In the genomic region with DNA sequence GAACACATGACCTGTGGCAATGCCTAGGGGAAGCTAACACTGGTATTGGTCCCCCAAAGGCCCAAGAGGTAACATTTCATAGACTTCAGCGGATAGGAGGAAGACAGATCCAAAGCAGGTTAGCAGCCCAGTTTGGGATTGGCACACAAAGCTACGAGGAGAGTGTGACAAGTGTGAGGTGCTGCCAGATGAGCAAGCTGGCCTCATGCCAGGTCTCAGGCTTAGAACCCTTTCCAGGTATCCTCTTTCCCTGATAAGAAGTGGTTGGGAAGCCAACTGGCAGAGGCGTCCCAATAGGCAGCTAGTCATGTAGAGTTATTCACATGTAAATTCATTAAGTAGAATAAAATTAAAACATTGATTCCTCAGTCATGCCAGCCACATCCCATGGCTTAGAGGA, we compare ENCODE assay signal across 14 mouse cellular contexts.
DNase-seq lines count a peak whose midpoint lies in the region.
"Had no signal": no experiment of that assay in that cellular context is flagged by ENCODE, and none has a peak within 500 bp of the region (broad histone marks: within the 10 kb centered on the region; RNA-seq: fewer than 3 reads in every experiment).

No protein-coding gene starts in this region.

- WGBS in heart, embryonic 10.5 days, result 75% methylated on average over 3 of the region's 3 CpGs

- no peak overlapping the region for H3K27ac ChIP-seq in heart, embryonic 10.5 days
- H3K27ac ChIP-seq: embryonic facial prominence, embryonic 10.5 days; gastrocnemius, adult 2 months; hindbrain, embryonic 12.5 days had no signal

- H3K27me3 ChIP-seq in heart, embryonic 10.5 days (ENCODE audit: insufficient read depth, poor library complexity, severe bottlenecking), result no peaks in the 10 kb centered on the region
- H3K27me3 ChIP-seq: hindbrain, embryonic 12.5 days had no signal

- DNase-seq in heart, adult 18-20 months, result peak; percentile 47 to 51
- DNase-seq in heart, embryonic 10.5 days (ENCODE audit: low spot score), result no peak
- DNase-seq in lung, postnatal 10 days, result peak; percentile 6
- no peak for DNase-seq in lung, postnatal 25 days (ENCODE audit: low spot score)
- peak; percentile 53 to 61 for DNase-seq in heart, postnatal 10 days
- DNase-seq in heart, postnatal 4 days, result peak; percentile 65
- DNase-seq in right cerebral cortex, postnatal 4 days, result no peak
- DNase-seq in thymus, postnatal 10 days (ENCODE audit: low spot score in 2 of 2), result no peak
- DNase-seq: adrenal gland, adult 8-10 months; cerebellum, adult 8-10 months; gastrocnemius, adult 2 months; gastrocnemius, postnatal 25 days had no signal

- no peaks in the 10 kb centered on the region for H3K9me3 ChIP-seq in heart, embryonic 10.5 days
- H3K9me3 ChIP-seq: embryonic facial prominence, embryonic 10.5 days; hindbrain, embryonic 12.5 days had no signal

- intact Hi-C loops in heart, postnatal 10 days (cut with DNase I), result no loop called here

- no peaks in the 10 kb centered on the region for H3K4me1 ChIP-seq in heart, embryonic 10.5 days
- H3K4me1 ChIP-seq: embryonic facial prominence, embryonic 10.5 days; hindbrain, embryonic 12.5 days had no signal

- no peak overlapping the region for H3K4me3 ChIP-seq in heart, embryonic 10.5 days
- H3K4me3 ChIP-seq: embryonic facial prominence, embryonic 10.5 days; gastrocnemius, adult 2 months; hindbrain, embryonic 12.5 days had no signal

- H3K36me3 ChIP-seq in heart, embryonic 10.5 days, result no peaks in the 10 kb centered on the region
- H3K36me3 ChIP-seq: embryonic facial prominence, embryonic 10.5 days; hindbrain, embryonic 12.5 days had no signal

Comparison
In these comparisons a context has a peak if more than half of its experiments do, and no peak if none do; other contexts are left out.
1. DNase-seq: peak in heart, adult 18-20 months (2 of 2), lung, postnatal 10 days (single experiment), heart, postnatal 10 days (2 of 2) and heart, postnatal 4 days (single experiment); none in heart, embryonic 10.5 days (single experiment), lung, postnatal 25 days (single experiment), right cerebral cortex, postnatal 4 days (single experiment) and thymus, postnatal 10 days (0 of 2).